Mouse (Mus musculus): ENCODE measurements at regions not wholly inside any gene's neighbourhood (a gene's known extent, or its start where the extent isn't known, plus 50 kb on each side); places are given as distances from the start of the nearest gene placed in this dataset.

- TF ChIP-seq GATA4 (IDR thresholded peaks at IDR 0.05; ENCODE audit: insufficient replicate concordance, low read length): no peak
Observed at GRCm38 (mm10) chr8:26438877-26439276, 319.5 kb downstream of the Gm45692 start.

- TF ChIP-seq GATA4 (IDR thresholded peaks at IDR 0.05; ENCODE audit: insufficient replicate concordance, low read length): no peak
Observed at GRCm38 (mm10) chr8:26441268-26442030, 322.1 kb downstream of the Gm45692 start.

- no peak for TF ChIP-seq GATA4 (IDR thresholded peaks at IDR 0.05; ENCODE audit: insufficient replicate concordance, low read length)
Observed at GRCm38 (mm10) chr8:26443041-26443440, 323.7 kb downstream of the Gm45692 start.

- TF ChIP-seq GATA4 (IDR thresholded peaks at IDR 0.05; ENCODE audit: insufficient replicate concordance, low read length): no peak
Observed at GRCm38 (mm10) chr8:26443735-26444134, 324.4 kb downstream of the Gm45692 start.

- TF ChIP-seq GATA4 (IDR thresholded peaks at IDR 0.05; ENCODE audit: insufficient replicate concordance, low read length): no peak
Observed at GRCm38 (mm10) chr8:26445991-26446390, 326.7 kb downstream of the Gm45692 start.

GRCm38 (mm10) chr8:26447886-26448640, 328.7 kb downstream of the Gm45692 start:
- no peak for TF ChIP-seq GATA4 (IDR thresholded peaks at IDR 0.05; ENCODE audit: insufficient replicate concordance, low read length)

GRCm38 (mm10) chr8:26449291-26449690, 330.0 kb downstream of the Gm45692 start:
- no peak for TF ChIP-seq GATA4 (IDR thresholded peaks at IDR 0.05; ENCODE audit: insufficient replicate concordance, low read length)

GRCm38 (mm10) chr8:26450543-26450942, 331.2 kb downstream of the Gm45692 start:
- TF ChIP-seq GATA4 (IDR thresholded peaks at IDR 0.05; ENCODE audit: insufficient replicate concordance, low read length): no peak

- no peak for TF ChIP-seq GATA4 (IDR thresholded peaks at IDR 0.05; ENCODE audit: insufficient replicate concordance, low read length)
Observed at GRCm38 (mm10) chr8:26452976-26453573, 333.7 kb downstream of the Gm45692 start.

GRCm38 (mm10) chr8:26465346-26465745, 346.0 kb downstream of the Gm45692 start:
- TF ChIP-seq GATA4 (IDR thresholded peaks at IDR 0.05; ENCODE audit: insufficient replicate concordance, low read length): no peak

- TF ChIP-seq GATA4 (IDR thresholded peaks at IDR 0.05; ENCODE audit: insufficient replicate concordance, low read length): no peak
Observed at GRCm38 (mm10) chr8:26468441-26468840, 349.1 kb downstream of the Gm45692 start.

- TF ChIP-seq GATA4 (IDR thresholded peaks at IDR 0.05; ENCODE audit: insufficient replicate concordance, low read length): no peak
Observed at GRCm38 (mm10) chr8:26469705-26470104, 350.4 kb downstream of the Gm45692 start.

GRCm38 (mm10) chr8:26471811-26472550, 352.6 kb downstream of the Gm45692 start:
- TF ChIP-seq GATA4 (IDR thresholded peaks at IDR 0.05; ENCODE audit: insufficient replicate concordance, low read length): no peak

GRCm38 (mm10) chr8:26484749-26485148, 365.4 kb downstream of the Gm45692 start:
- no peak for TF ChIP-seq GATA4 (IDR thresholded peaks at IDR 0.05; ENCODE audit: insufficient replicate concordance, low read length)

- no peak for TF ChIP-seq GATA4 (IDR thresholded peaks at IDR 0.05; ENCODE audit: insufficient replicate concordance, low read length)
Observed at GRCm38 (mm10) chr8:26487866-26488265, 368.5 kb downstream of the Gm45692 start.

Measured in liver, adult (tissue).